Mouse (Mus musculus): ENCODE measurements at regions not wholly inside any gene's neighbourhood (a gene's known extent, or its start where the extent isn't known, plus 50 kb on each side); places are given as distances from the start of the nearest gene placed in this dataset.

DNA sequence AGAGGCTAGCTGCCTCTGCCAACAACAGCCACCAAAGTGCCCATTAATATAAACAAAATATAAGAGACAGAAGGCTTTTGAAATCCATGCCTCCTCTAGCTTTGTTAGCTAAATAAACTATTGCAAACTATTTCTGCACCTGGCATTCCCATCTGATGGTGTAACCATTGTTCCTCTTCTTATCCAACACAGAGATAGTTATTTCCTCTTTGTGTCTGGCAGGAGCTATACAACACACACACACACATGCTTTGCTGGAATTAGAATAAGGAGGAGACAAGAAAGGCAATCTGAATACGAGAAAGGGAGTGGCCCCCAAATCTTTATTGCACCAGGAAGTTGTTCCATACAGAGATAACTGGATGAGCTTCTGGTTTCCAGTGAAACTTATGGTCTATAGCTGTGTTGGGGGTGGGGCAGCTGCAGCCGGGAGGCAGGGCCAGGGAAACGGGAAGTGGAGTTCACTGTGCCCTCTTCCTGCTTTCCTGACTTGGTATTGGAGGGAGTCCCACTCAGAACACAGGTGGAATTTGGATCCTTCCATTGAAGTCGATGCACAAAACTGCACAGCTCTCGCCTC is 64.0 kb upstream of the Zdhhc17 start:
- H3K27me3 ChIP-seq (ENCODE audit: control insufficient read depth, insufficient read depth, low read length) = no peaks in the 10 kb centered on the region
- H3K36me3 ChIP-seq (ENCODE audit: control insufficient read depth, insufficient read depth, low read length) = no peaks in the 10 kb centered on the region
- H3K4me3 ChIP-seq (ENCODE audit: control insufficient read depth, low read depth, low read length) = no peak overlapping the region

DNA sequence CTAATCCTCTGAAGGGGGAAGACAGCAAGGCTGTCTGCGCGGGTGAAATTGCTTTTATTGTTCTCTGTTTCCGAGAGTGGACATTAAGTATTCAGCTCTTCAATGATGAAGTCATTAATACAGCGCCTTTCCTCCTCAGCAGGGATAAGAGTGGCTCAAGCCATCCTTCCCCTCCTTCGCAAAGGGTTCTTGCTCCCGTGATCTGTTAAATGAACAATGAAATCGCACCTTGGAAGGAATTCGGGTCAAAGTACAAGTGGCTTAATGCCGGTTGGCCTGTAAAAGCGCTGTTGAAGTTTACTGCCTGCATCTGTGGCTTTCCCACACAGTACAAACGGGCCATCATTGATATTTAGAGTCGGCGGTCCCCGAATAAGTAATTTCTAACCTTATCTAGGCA is 63.3 kb upstream of the Zdhhc17 start:
- Histone ChIP-seq H3K36me3 (ENCODE audit: control insufficient read depth, insufficient read depth, low read length) (no peaks in the 10 kb centered on the region), H3K27ac (ENCODE audit: control insufficient read depth, insufficient read depth, low read depth, low read length) (no peak overlapping the region), H3K27me3 (ENCODE audit: control insufficient read depth, insufficient read depth, low read length) (no peaks in the 10 kb centered on the region), H3K4me1 (ENCODE audit: control insufficient read depth, insufficient read depth, low read length) (no peaks in the 10 kb centered on the region), H3K4me3 (ENCODE audit: control insufficient read depth, low read depth, low read length) (no peak overlapping the region)
- no peak for TF ChIP-seq POLR2A (IDR thresholded peaks at IDR 0.05; ENCODE audit: control insufficient read depth, low read depth, low read length)
- TF ChIP-seq CTCF (IDR thresholded peaks at IDR 0.05; ENCODE audit: control insufficient read depth, insufficient read depth, insufficient replicate concordance, low read depth, low read length) = no peak

More for the DNA sequence above, 64.0 kb upstream of the Zdhhc17 start:
- H3K4me1 ChIP-seq (ENCODE audit: control insufficient read depth, insufficient read depth, low read length) = no peaks in the 10 kb centered on the region
- TF ChIP-seq CTCF (IDR thresholded peaks at IDR 0.05; ENCODE audit: control insufficient read depth, insufficient read depth, insufficient replicate concordance, low read depth, low read length) (no peak), POLR2A (IDR thresholded peaks at IDR 0.05; ENCODE audit: control insufficient read depth, low read depth, low read length) (no peak)
- no peak overlapping the region for H3K27ac ChIP-seq (ENCODE audit: control insufficient read depth, insufficient read depth, low read depth, low read length)

DNA sequence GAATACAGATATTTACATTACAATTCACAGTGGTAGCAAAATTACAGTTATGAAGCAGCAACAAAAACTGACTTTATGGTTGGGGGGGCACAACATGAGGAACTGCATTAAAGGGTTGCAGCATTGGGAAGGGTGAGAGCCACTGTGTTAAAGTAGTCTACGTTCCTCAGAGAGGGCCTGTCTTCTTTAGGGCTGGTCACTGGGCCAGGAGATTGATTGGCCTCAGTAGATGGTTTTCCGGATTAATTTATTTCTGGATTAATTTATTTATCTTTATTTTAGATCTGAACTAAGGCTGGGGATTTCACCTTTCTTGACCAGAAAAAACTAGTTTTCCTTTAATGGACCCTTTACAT is 62.6 kb upstream of the Zdhhc17 start:
- no peaks in the 10 kb centered on the region for H3K27me3 ChIP-seq (ENCODE audit: control insufficient read depth, insufficient read depth, low read length)
- H3K36me3 ChIP-seq (ENCODE audit: control insufficient read depth, insufficient read depth, low read length) = no peaks in the 10 kb centered on the region
- no peak overlapping the region for H3K27ac ChIP-seq (ENCODE audit: control insufficient read depth, insufficient read depth, low read depth, low read length)
- H3K4me1 ChIP-seq (ENCODE audit: control insufficient read depth, insufficient read depth, low read length) = no peaks in the 10 kb centered on the region
- no peak overlapping the region for H3K4me3 ChIP-seq (ENCODE audit: control insufficient read depth, low read depth, low read length)
- no peak for TF ChIP-seq CTCF (IDR thresholded peaks at IDR 0.05; ENCODE audit: control insufficient read depth, insufficient read depth, insufficient replicate concordance, low read depth, low read length)
- TF ChIP-seq POLR2A (IDR thresholded peaks at IDR 0.05; ENCODE audit: control insufficient read depth, low read depth, low read length) = no peak

DNA sequence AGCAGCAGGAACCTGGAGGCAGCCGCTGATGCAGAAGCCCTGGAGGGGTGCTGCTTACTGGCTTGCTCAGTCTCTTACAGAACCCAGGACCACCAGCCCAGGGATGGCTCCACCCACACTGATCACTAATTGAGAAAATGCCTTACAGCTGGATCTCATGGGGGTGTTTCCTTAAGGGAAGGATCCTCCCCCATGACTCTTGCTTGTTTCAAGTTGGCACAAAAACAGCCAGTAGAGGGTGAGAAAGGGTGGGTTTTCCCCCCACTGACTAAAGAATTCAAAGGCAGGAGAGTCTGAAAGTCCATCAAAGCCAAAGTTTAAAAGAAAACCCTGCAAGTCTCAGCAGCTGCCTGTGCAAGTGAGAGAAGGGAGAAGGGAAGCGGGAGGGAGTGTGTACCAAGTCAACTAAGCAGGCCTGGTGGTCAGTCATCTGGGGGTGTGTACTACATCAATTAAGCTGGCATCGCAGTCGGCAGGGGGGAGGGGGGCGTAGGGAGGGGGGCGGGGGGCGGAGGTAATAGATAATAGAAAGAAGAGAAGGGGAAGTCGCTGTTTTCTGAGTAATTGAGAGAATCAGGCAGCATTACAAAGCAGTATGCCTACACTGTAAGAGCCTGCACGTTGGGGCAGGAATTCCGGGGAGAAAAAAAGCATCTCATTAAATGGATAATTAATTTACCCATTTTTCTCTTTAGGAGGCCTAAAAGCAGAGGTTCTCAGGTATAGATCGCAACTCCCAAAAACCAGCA is 62.0 kb upstream of the Zdhhc17 start:
- no peak for TF ChIP-seq CTCF (IDR thresholded peaks at IDR 0.05; ENCODE audit: control insufficient read depth, insufficient read depth, insufficient replicate concordance, low read depth, low read length)
- TF ChIP-seq POLR2A (IDR thresholded peaks at IDR 0.05; ENCODE audit: control insufficient read depth, low read depth, low read length) = no peak
- H3K36me3 ChIP-seq (ENCODE audit: control insufficient read depth, insufficient read depth, low read length) = no peaks in the 10 kb centered on the region
- no peak overlapping the region for H3K4me3 ChIP-seq (ENCODE audit: control insufficient read depth, low read depth, low read length)
- no peak overlapping the region for H3K27ac ChIP-seq (ENCODE audit: control insufficient read depth, insufficient read depth, low read depth, low read length)
- no peaks in the 10 kb centered on the region for H3K27me3 ChIP-seq (ENCODE audit: control insufficient read depth, insufficient read depth, low read length)
- no peaks in the 10 kb centered on the region for H3K4me1 ChIP-seq (ENCODE audit: control insufficient read depth, insufficient read depth, low read length)

DNA sequence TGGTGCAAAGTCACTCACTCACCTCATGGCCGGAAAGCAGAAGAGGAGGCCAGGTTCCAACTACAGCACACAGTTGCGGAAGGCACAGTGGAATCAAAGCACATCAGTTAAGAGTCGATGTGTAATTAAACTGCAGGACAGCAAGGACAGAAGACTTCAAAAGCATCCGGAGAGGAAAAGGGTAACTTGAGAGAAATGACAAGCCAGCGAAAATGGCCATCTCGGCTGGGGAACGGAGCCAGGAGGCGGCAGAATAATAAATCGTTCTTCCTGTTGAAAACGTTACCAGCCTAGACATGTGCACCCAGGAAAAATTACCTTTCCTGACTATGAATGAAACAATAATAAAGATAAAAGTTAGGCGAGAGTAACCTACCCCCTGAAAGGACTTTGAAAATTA is 56.2 kb upstream of the Zdhhc17 start:
- no peaks in the 10 kb centered on the region for H3K36me3 ChIP-seq (ENCODE audit: control insufficient read depth, insufficient read depth, low read length)
- no peak overlapping the region for H3K4me3 ChIP-seq (ENCODE audit: control insufficient read depth, low read depth, low read length)
- H3K27ac ChIP-seq (ENCODE audit: control insufficient read depth, insufficient read depth, low read depth, low read length) = no peak overlapping the region
- TF ChIP-seq POLR2A (IDR thresholded peaks at IDR 0.05; ENCODE audit: control insufficient read depth, low read depth, low read length) (no peak), CTCF (IDR thresholded peaks at IDR 0.05; ENCODE audit: control insufficient read depth, insufficient read depth, insufficient replicate concordance, low read depth, low read length) (no peak)
- no peaks in the 10 kb centered on the region for H3K4me1 ChIP-seq (ENCODE audit: control insufficient read depth, insufficient read depth, low read length)
- H3K27me3 ChIP-seq (ENCODE audit: control insufficient read depth, insufficient read depth, low read length) = no peaks in the 10 kb centered on the region

DNA sequence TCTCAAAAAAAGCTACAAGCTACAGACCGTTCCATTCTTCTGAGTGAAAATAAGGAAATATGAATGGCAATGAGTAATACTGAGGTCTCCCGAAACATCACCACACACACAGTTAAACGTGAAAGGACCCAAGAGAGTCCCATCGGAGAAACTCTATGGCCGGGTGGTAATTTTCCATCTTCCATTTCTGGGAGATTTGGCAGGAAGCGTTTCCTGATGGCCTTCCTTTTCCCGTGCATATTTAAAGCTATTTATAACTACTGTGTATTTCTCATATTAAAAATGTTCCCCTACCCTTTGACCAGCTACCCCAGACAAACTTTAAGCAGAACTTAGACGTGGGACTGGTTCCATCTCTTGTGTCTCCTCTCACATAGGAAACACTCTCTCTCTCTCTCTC is 50.7 kb upstream of the Zdhhc17 start:
- Histone ChIP-seq H3K36me3 (ENCODE audit: control insufficient read depth, insufficient read depth, low read length) (no peaks in the 10 kb centered on the region), H3K4me1 (ENCODE audit: control insufficient read depth, insufficient read depth, low read length) (no peaks in the 10 kb centered on the region), H3K4me3 (ENCODE audit: control insufficient read depth, low read depth, low read length) (no peak overlapping the region), H3K27ac (ENCODE audit: control insufficient read depth, insufficient read depth, low read depth, low read length) (no peak overlapping the region), H3K27me3 (ENCODE audit: control insufficient read depth, insufficient read depth, low read length) (no peaks in the 10 kb centered on the region)
- TF ChIP-seq CTCF (IDR thresholded peaks at IDR 0.05; ENCODE audit: control insufficient read depth, insufficient read depth, insufficient replicate concordance, low read depth, low read length) (no peak), POLR2A (IDR thresholded peaks at IDR 0.05; ENCODE audit: control insufficient read depth, low read depth, low read length) (no peak)

Data from testis, adult 2 months (tissue).